Mouse (Mus musculus): ENCODE results near the gene Gm21764. TPM values are rescaled to one million over a fixed set of nuclear protein-coding genes. Genes with fewer than 3 reads are reported as not detected.

The Gm21764 gene
- polyA plus RNA-seq (2014; fragmentation: Illumina TruSeq; extraction: RNeasy Lipid Tissue Mini Kit (QIAGEN cat#74804); ENCODE audit: low replicate concordance): not detected

DNA sequence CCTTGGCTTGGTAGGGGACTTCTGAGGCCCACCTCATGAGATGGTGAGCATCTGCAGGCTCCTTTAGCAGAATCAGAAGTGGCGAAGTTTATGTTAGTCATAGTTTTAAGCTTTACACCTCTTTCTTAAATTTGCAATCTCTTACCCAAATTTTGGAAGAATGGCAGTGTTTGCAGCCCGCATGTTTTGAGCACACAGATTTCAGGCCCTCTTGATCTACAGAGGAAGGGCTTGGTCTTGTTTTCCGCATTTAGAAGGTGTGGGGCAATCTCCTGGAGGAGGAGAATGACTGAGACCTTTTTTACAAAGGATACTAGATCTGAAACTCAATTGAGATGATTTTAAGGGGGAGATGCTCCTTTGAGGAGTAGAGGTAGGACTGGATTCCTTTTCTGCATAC, at the start of gene Gm21764:
Gm21764 (minus strand) TSS at position 101 of the 400 bp plus-strand sequence.

GRCm38 (mm10) chrY:18088816-18089215, 27.2 kb upstream of the Gm21764 start, which contains the start of gene Ssty1:
Ssty1 (plus strand) TSS chrY:18089116.

Other genes with a start within 250 kb of the Gm21764 start
- not detected for gene Gm21904, start 215.5 kb downstream of the Gm21764 start, polyA plus RNA-seq (2014; fragmentation: Illumina TruSeq; extraction: RNeasy Lipid Tissue Mini Kit (QIAGEN cat#74804); ENCODE audit: low replicate concordance)
- gene Gm20772, start 187.1 kb downstream of the Gm21764 start, polyA plus RNA-seq (2014; fragmentation: Illumina TruSeq; extraction: RNeasy Lipid Tissue Mini Kit (QIAGEN cat#74804); ENCODE audit: low replicate concordance): not detected
- gene Gm20831, start 187.1 kb downstream of the Gm21764 start, polyA plus RNA-seq (2014; fragmentation: Illumina TruSeq; extraction: RNeasy Lipid Tissue Mini Kit (QIAGEN cat#74804); ENCODE audit: low replicate concordance): not detected
- not detected for gene Srsy, start 124.5 kb downstream of the Gm21764 start, polyA plus RNA-seq (2014; fragmentation: Illumina TruSeq; extraction: RNeasy Lipid Tissue Mini Kit (QIAGEN cat#74804); ENCODE audit: low replicate concordance)
- not detected for gene Ssty1, start 27.3 kb upstream of the Gm21764 start, polyA plus RNA-seq (2014; fragmentation: Illumina TruSeq; extraction: RNeasy Lipid Tissue Mini Kit (QIAGEN cat#74804); ENCODE audit: low replicate concordance)

Data from small intestine, adult 10 weeks (tissue).